Mouse (Mus musculus) liver, adult 2 months (tissue): ENCODE data around the gene Inka2.

Experiments
- CTCF ChIP-seq: fragments of 200-500 bp; IDR thresholded peaks from 2 replicates; pipeline ENCODE4 v1.5.1; 2011; ENCODE audit warnings: low read depth, low read length, control low read depth
- POLR2A ChIP-seq: fragments of 200-500 bp; IDR thresholded peaks from 2 replicates; pipeline ENCODE4 v1.6.1; 2011; ENCODE audit warnings: low read length, control low read depth; ENCODE audit not compliant: insufficient read depth; ENCODE audit errors: extremely low read depth

DNA sequence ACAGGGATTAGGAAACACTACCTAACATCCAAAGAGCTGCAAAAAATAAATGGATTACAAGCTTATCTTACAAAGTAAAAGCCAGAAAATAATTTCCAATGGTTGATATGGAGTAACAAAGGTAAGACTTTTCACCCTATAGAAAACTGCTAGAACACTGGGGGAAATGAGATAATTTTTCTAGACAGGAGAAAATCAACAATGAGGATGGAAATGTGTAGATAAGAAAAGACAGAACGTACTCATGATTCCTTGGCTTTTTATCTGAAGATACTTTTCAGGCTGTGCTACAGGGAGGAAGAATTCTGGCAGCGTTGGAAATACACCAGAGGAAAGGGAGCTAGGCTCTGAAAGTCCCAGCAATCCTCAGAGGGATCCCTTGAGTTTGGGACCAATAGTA, 46.4 kb downstream of the Inka2 start:
- TF ChIP-seq POLR2A, result no peak
- no peak for TF ChIP-seq CTCF
